Mouse (Mus musculus) embryo, embryonic 11.5 days (tissue): Measurements from ENCODE around the gene Depdc1b.

Experiments used
- DNase-seq: peaks from one replicate; pipeline ENCODE4 v3.0.0-alpha.2; 2012; ENCODE audit warnings: low read depth, low spot score

Gene Depdc1b

GRCm38 (mm10) chr13:108349624-108350023 is 33.5 kb downstream of the Depdc1b start:
- no peak for DNase-seq

GRCm38 (mm10) chr13:108353781-108354180 is 37.6 kb downstream of the Depdc1b start:
- DNase-seq: no peak

GRCm38 (mm10) chr13:108354804-108355552 is 38.8 kb downstream of the Depdc1b start:
- DNase-seq: no peak

- DNase-seq: no peak
Measured at GRCm38 (mm10) chr13:108357362-108357761, 41.2 kb downstream of the Depdc1b start.

GRCm38 (mm10) chr13:108358228-108358627 is 42.1 kb downstream of the Depdc1b start:
- DNase-seq: no peak

GRCm38 (mm10) chr13:108367496-108367895 is 51.4 kb downstream of the Depdc1b start:
- no peak for DNase-seq

- DNase-seq: no peak
Measured at GRCm38 (mm10) chr13:108370241-108370941, 54.3 kb downstream of the Depdc1b start.

GRCm38 (mm10) chr13:108371352-108371921 is 55.3 kb downstream of the Depdc1b start:
- DNase-seq: no peak

GRCm38 (mm10) chr13:108373231-108373630 is 57.1 kb downstream of the Depdc1b start:
- DNase-seq: no peak

- no peak for DNase-seq
Measured at GRCm38 (mm10) chr13:108376637-108377036, 60.5 kb downstream of the Depdc1b start.

- DNase-seq: no peak
Measured at GRCm38 (mm10) chr13:108381161-108381560, 65.0 kb downstream of the Depdc1b start.

GRCm38 (mm10) chr13:108383051-108383450 is 66.9 kb downstream of the Depdc1b start:
- no peak for DNase-seq

GRCm38 (mm10) chr13:108386058-108386457 is 69.9 kb downstream of the Depdc1b start:
- DNase-seq: no peak

- DNase-seq: no peak
Measured at GRCm38 (mm10) chr13:108390565-108390964, 74.4 kb downstream of the Depdc1b start.

GRCm38 (mm10) chr13:108403197-108403596 is 87.1 kb downstream of the Depdc1b start:
- DNase-seq: no peak

- no peak for DNase-seq
Measured at GRCm38 (mm10) chr13:108404372-108404771, 88.2 kb downstream of the Depdc1b start.

- DNase-seq: no peak
Measured at GRCm38 (mm10) chr13:108415464-108415863, 99.3 kb downstream of the Depdc1b start.

GRCm38 (mm10) chr13:108418741-108419507 is 102.8 kb downstream of the Depdc1b start:
- DNase-seq: no peak

GRCm38 (mm10) chr13:108426322-108426721 is 110.2 kb downstream of the Depdc1b start:
- DNase-seq: no peak

GRCm38 (mm10) chr13:108428809-108429208 is 112.7 kb downstream of the Depdc1b start:
- DNase-seq: no peak

- DNase-seq: no peak
Measured at GRCm38 (mm10) chr13:108429623-108430022, 113.5 kb downstream of the Depdc1b start.

- no peak for DNase-seq
Measured at GRCm38 (mm10) chr13:108431776-108432175, 115.6 kb downstream of the Depdc1b start.
